21 mouse cellular contexts compared by ENCODE assay signal in genomic region chr5:146750958-146751357, GRCm38 (mm10).
"Had no signal": no experiment of that assay in that cellular context is flagged by ENCODE, and none has a peak within 500 bp of the region (broad histone marks: within the 10 kb centered on the region; RNA-seq: fewer than 3 reads in every experiment).

No protein-coding gene starts in this region.

- H3K27ac ChIP-seq: kidney, postnatal 0 days; lung, embryonic 15.5 days; neural tube, embryonic 12.5 days; neural tube, embryonic 15.5 days; stomach, embryonic 15.5 days had no signal

- H3K4me3 ChIP-seq: layer of hippocampus, adult 2 months; lung, embryonic 15.5 days; megakaryocyte, embryonic 14.5 days; neural tube, embryonic 12.5 days; neural tube, embryonic 15.5 days; stomach, embryonic 15.5 days had no signal

- H3K9me3 ChIP-seq: lung, embryonic 15.5 days; megakaryocyte, embryonic 14.5 days; neural tube, embryonic 12.5 days; neural tube, embryonic 15.5 days; stomach, embryonic 15.5 days had no signal

- ATAC-seq: intestine, embryonic 16.5 days had no signal

- H3K4me1 ChIP-seq: lung, embryonic 15.5 days; neural tube, embryonic 12.5 days; neural tube, embryonic 15.5 days; stomach, embryonic 15.5 days had no signal

- H3K27me3 ChIP-seq: lung, embryonic 15.5 days; megakaryocyte, embryonic 14.5 days; neural tube, embryonic 12.5 days; neural tube, embryonic 15.5 days; stomach, embryonic 15.5 days had no signal

- H3K4me2 ChIP-seq: lung, embryonic 15.5 days; midbrain, embryonic 11.5 days; neural tube, embryonic 12.5 days; neural tube, embryonic 15.5 days; stomach, embryonic 15.5 days had no signal

- H3K9ac ChIP-seq: lung, embryonic 15.5 days; neural tube, embryonic 12.5 days; neural tube, embryonic 15.5 days; stomach, embryonic 15.5 days had no signal

- DNase-seq: kidney, adult 18-20 months; layer of hippocampus, adult 9-11 months; lung, adult 18-20 months; lung, postnatal 36 days; midbrain, embryonic 14.5 days; right cerebral cortex, adult 18-20 months; right cerebral cortex, postnatal 14 days; right cerebral cortex, postnatal 4 days; spleen, adult 18-20 months; thymus, adult 2 months; thymus, postnatal 14 days; thymus, postnatal 4 days had no signal
